Mouse (Mus musculus): ENCODE data around the gene Olfr495.

Olfr495 gene

DNA sequence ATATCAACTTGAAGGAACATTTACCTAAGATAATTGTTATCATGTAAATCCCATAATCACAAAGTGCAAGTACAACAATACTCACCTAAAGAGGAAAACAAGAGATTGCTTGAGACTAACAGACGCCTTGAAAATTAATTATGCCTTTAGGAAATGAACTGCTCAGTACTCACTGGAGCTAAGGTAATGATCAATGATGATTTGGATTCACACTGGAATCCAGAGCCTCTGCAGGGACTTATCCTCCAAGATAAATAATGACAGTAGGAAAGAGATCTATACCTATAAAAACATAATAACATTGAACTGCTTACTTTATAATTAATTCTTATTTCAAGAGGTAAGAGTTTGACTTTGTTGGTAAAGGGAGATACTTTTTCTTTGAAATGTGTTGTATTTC, at the start of gene Olfr495:
TSS of gene Olfr495 (plus strand) at position 301 of the 400 bp plus-strand sequence.
- DNase-seq (ENCODE audit: low read depth), result no peak

DNA sequence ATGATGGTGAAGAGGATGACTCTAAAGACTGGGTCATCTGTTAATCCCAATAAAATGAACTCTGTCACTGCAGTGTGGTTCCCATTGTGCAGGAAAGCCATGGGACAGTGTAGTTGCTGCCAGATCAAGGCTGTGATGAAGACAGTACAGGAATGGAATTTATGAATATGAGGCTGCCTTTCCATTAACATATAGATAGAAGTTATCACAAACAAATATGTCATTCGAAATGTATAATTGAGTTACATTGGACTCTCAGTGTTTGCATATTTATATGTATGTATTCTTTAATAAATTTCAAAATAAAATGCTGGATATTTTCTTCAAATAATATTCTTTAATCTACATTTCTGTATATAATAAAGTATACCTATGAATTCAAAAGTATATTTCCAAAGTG, 46.1 kb upstream of the Olfr495 start, which contains the start of gene Olfr493:
TSS of gene Olfr493 (minus strand) at position 101 of the 400 bp plus-strand sequence.
- no peak for DNase-seq (ENCODE audit: low read depth)

- DNase-seq (ENCODE audit: low read depth), result no peak
These were observed 27.9 kb upstream of the Olfr495 start, which contains the start of gene Olfr494 for GRCm38 (mm10) chr7:108365035-108365434. Gene Olfr494, plus strand, starts transcription at chr7:108365335.

DNA sequence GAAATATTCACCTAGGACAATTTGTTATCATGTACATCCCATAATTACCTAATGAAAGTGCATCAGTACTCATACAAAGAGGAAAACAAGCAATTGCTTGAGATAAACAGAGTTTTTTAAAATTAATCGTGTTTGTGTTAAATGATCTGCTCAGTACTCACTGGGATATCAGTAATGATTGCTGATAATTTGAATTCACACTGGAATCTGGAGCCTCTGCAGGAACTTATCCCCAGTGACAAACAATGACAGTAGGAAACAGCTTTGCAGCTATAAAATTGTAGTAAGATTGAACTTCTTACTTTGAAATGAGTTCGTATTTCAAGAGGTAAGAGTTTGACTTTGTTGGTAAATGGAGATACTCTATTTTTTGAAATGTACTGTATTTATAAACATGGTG, 27.2 kb downstream of the Olfr495 start, which contains the start of gene Olfr497:
TSS of gene Olfr497 (plus strand) at position 301 of the 400 bp plus-strand sequence.
- DNase-seq (ENCODE audit: low read depth), result no peak
